Comparison of ENCODE assay signal across 12 mouse cellular contexts in genomic region chr8:73161994-73162393, GRCm38 (mm10).
DNase-seq lines count a peak whose midpoint lies in the region; ATAC-seq lines count a peak whose summit lies in the region.
"Had no signal": no experiment of that assay in that cellular context is flagged by ENCODE, and none has a peak within 500 bp of the region (broad histone marks: within the 10 kb centered on the region; RNA-seq: fewer than 3 reads in every experiment).

No protein-coding gene starts in this region.

- no peaks in the 10 kb centered on the region for H3K4me1 ChIP-seq in limb, embryonic 15.5 days
- no peaks in the 10 kb centered on the region for H3K4me1 ChIP-seq in limb, embryonic 10.5 days

- H3K9ac ChIP-seq in limb, embryonic 15.5 days = no peak overlapping the region
- H3K9ac ChIP-seq: heart, embryonic 13.5 days had no signal

- no peaks in the 10 kb centered on the region for H3K9me3 ChIP-seq in limb, embryonic 15.5 days
- no peaks in the 10 kb centered on the region for H3K9me3 ChIP-seq in limb, embryonic 10.5 days (replicated peaks)
- H3K9me3 ChIP-seq: heart, embryonic 13.5 days had no signal

- H3K36me3 ChIP-seq in limb, embryonic 15.5 days = no peaks in the 10 kb centered on the region
- no peaks in the 10 kb centered on the region for H3K36me3 ChIP-seq in limb, embryonic 10.5 days
- H3K36me3 ChIP-seq: heart, embryonic 13.5 days had no signal

- no peak overlapping the region for H3K27ac ChIP-seq in limb, embryonic 15.5 days
- no peak overlapping the region for H3K27ac ChIP-seq in limb, embryonic 10.5 days
- H3K27ac ChIP-seq: heart, embryonic 13.5 days had no signal

- no peak overlapping the region for H3K4me3 ChIP-seq in limb, embryonic 15.5 days
- H3K4me3 ChIP-seq in limb, embryonic 10.5 days = no peak overlapping the region
- H3K4me3 ChIP-seq: erythroblast, embryonic 14.5 days; heart, embryonic 13.5 days had no signal

- no peak overlapping the region for H3K4me2 ChIP-seq in limb, embryonic 15.5 days
- H3K4me2 ChIP-seq: heart, embryonic 13.5 days had no signal

- DNase-seq in frontal cortex, adult 2 months (ENCODE audit: extremely low spot score in 1 of 2, low spot score in 1 of 2) = no peak
- DNase-seq in limb, embryonic 10.5 days (ENCODE audit: low spot score) = no peak
- DNase-seq in 3T3-L1 (ENCODE audit: low read depth, low spot score) = peak; percentile 18
- no peak for DNase-seq in spleen, postnatal 10 days (ENCODE audit: low spot score in 2 of 2)
- DNase-seq in kidney, adult 11 months = no peak
- DNase-seq: kidney, postnatal 36 days; right cerebral cortex, adult 18-20 months had no signal

- H3K27me3 ChIP-seq in limb, embryonic 15.5 days = no peaks in the 10 kb centered on the region
- H3K27me3 ChIP-seq in limb, embryonic 10.5 days (ENCODE audit: low read depth, poor library complexity, severe bottlenecking) = no peaks in the 10 kb centered on the region
- H3K27me3 ChIP-seq: heart, embryonic 13.5 days had no signal

- ATAC-seq in frontal cortex, adult (ENCODE audit: low TSS enrichment) = peak; percentile 80
- ATAC-seq in limb, embryonic 15.5 days (ENCODE audit: insufficient number of reproducible peaks, low FRiP score, low TSS enrichment, low read depth) = peak; percentile 65; the same call in 1 of the 2 replicates
- ATAC-seq in hematopoietic stem cell, adult 5-6 weeks (replicated peaks in 1 of 2; ENCODE audit: insufficient read depth in 1 of 2, low FRiP score in 2 of 2, low TSS enrichment in 1 of 2, low read depth in 1 of 2, poor library complexity in 2 of 2, severe bottlenecking in 2 of 2) = peak; percentile 62 to 68

- WGBS in limb, embryonic 15.5 days = 71% methylated on average over 3 of the region's 3 CpGs
- WGBS in limb, embryonic 10.5 days = 73% methylated on average over 3 of the region's 3 CpGs
